Mouse (Mus musculus) C2C12 (cell line): ENCODE data around the gene Ckm.

ENCODE experiments used
- CTCF ChIP-seq: IDR thresholded peaks from one replicate; pipeline ENCODE4 v1.5.1; 2011; ENCODE audit not compliant: control insufficient read depth, insufficient read depth, insufficient read length
- MAX ChIP-seq: IDR thresholded peaks from one replicate; pipeline ENCODE4 v1.6.1; 2011; ENCODE audit warnings: mild to moderate bottlenecking, control low read depth

DNA sequence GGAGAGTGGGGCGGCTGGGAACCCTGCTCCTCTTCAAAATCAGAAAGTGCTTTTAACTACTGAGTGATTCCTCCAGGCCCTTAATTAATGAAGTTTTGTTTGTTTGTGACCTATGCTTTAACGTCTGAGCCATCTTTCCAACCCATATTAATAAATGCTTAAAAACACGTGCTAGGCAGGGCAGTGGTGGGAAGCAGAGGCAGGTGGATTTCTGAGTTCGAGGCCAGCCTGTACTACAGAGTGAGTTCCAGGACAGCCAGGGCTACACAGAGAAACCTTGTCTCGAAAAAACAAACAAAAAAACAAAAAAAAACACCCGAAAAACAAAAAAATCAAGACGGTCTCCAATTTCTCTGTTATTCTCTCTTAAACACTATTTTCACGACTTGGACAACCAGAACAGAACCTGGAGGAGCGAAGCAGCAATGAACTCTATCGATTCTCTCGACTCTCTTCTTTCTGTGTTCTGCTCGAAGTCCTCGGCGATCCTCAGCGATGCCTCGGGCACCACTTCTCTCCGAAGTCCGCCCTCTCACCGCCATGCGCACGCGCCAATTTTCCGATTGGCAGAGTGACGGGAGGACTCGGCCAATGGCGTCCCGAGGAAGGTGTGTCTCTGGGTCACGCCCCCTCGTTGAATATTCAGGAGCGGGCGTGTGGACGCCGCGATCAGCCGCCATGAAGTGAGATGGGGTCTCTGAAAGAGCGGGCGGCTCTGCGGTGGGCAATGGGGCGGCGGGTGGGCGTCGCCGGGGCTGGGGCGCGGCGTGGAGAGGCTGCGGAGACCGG, 23.0 kb upstream of the Ckm start, which contains the start of gene Ercc2:
- peak; percentile 23 for TF ChIP-seq MAX
- TF ChIP-seq CTCF, result no peak
